ENCODE assay signal across 8 mouse cellular contexts in genomic region chr6:83156259-83156684, GRCm38 (mm10). TPM values are rescaled to one million over a fixed set of nuclear protein-coding genes. Genes with fewer than 3 reads are reported as not detected.
DNase-seq lines count a peak whose midpoint lies in the region; ATAC-seq and TF ChIP-seq lines count a peak whose summit lies in the region.

Wdr54 (minus strand) TSS chr6:83156397.
1700003E16Rik (plus strand) TSS chr6:83156404.

- DNase-seq in gastrocnemius, adult 2 months, result peak; percentile 66
- no peak for DNase-seq in gastrocnemius, postnatal 25 days
- peak; percentile 76 for DNase-seq in cerebellum, adult 11-12 months
- DNase-seq in hindbrain, embryonic 14.5 days (ENCODE audit: low spot score), result peak; percentile 84
- DNase-seq in left cerebral cortex, postnatal 14 days (ENCODE audit: low spot score in 2 of 2), result peak; percentile 78 to 82
- peak; percentile 68 to 81 for DNase-seq in right cerebral cortex, postnatal 36 days (ENCODE audit: low spot score in 2 of 2)

- intact Hi-C loops in gastrocnemius, adult 2 months (cut with DNase I), result loop anchor here (2.0 kb wide), 1 partner anchor 37 kb away; no protein-coding TSS in a partner anchor
- intact Hi-C loops in left cerebral cortex, postnatal 14 days (cut with DNase I), result loop anchor here (5.0 kb wide), 1 partner anchor 39 kb away; the partner anchor contains the start of gene Mogs

- peak; percentile 96 for ATAC-seq in forebrain, embryonic 16.5 days
- ATAC-seq in hindbrain, embryonic 14.5 days (ENCODE audit: low FRiP score), result peak; percentile 94

- H3K9ac ChIP-seq in forebrain, embryonic 16.5 days (replicated peaks; ENCODE audit: low read depth, low read length), result peak within 1 kb of the TSS; percentile 57
- peak within 1 kb of the TSS; percentile 66 for H3K9ac ChIP-seq in hindbrain, embryonic 14.5 days

- no peaks in the 10 kb centered on the region; the same call in 1 of the 2 replicates for H3K36me3 ChIP-seq in forebrain, embryonic 16.5 days (ENCODE audit: control insufficient read depth, insufficient read depth)
- no peaks in the 10 kb centered on the region for H3K36me3 ChIP-seq in hindbrain, embryonic 14.5 days (replicated peaks; ENCODE audit: control insufficient read depth, insufficient read depth)
- H3K36me3 ChIP-seq in megakaryocyte, embryonic 14.5 days (replicated peaks; ENCODE audit: low read length), result peaks cover 16% of the 10 kb centered on the region

- H3K4me2 ChIP-seq in forebrain, embryonic 16.5 days (ENCODE audit: low read length), result peak within 1 kb of the TSS; percentile 71
- H3K4me2 ChIP-seq in hindbrain, embryonic 14.5 days (replicated peaks), result peak within 1 kb of the TSS; percentile 86

- H3K4me3 ChIP-seq in gastrocnemius, adult 2 months, result peak within 1 kb of the TSS; percentile 78
- peak within 1 kb of the TSS; percentile 63 for H3K4me3 ChIP-seq in forebrain, embryonic 16.5 days (replicated peaks; ENCODE audit: low read length)
- peak within 1 kb of the TSS; percentile 61 for H3K4me3 ChIP-seq in hindbrain, embryonic 14.5 days (replicated peaks; ENCODE audit: low read length)
- H3K4me3 ChIP-seq in megakaryocyte, embryonic 14.5 days (replicated peaks), result peak within 1 kb of the TSS; percentile 93

- H3K27ac ChIP-seq in gastrocnemius, adult 2 months, result peak within 1 kb of the TSS; percentile 48; the same call in 1 of the 2 replicates
- H3K27ac ChIP-seq in forebrain, embryonic 16.5 days (ENCODE audit: low read length), result no peak within 1 kb of the TSS
- peak within 1 kb of the TSS; percentile 38; the same call in 1 of the 2 replicates for H3K27ac ChIP-seq in hindbrain, embryonic 14.5 days

- peaks cover 12% of the 10 kb centered on the region for H3K4me1 ChIP-seq in forebrain, embryonic 16.5 days (replicated peaks; ENCODE audit: control insufficient read depth, insufficient read depth, low read length)
- H3K4me1 ChIP-seq in hindbrain, embryonic 14.5 days (replicated peaks; ENCODE audit: control insufficient read depth, insufficient read depth, low read length), result peaks cover 14% of the 10 kb centered on the region
- peaks cover 34% of the 10 kb centered on the region for H3K4me1 ChIP-seq in megakaryocyte, embryonic 14.5 days

- no peak for TF ChIP-seq CTCF in gastrocnemius, adult 2 months (IDR thresholded peaks at IDR 0.05)

- under 1% methylated on average over 32 of the region's 32 CpGs for WGBS in forebrain, embryonic 16.5 days
- under 1% methylated on average over 32 of the region's 32 CpGs for WGBS in hindbrain, embryonic 14.5 days

- H3K27me3 ChIP-seq in forebrain, embryonic 16.5 days (replicated peaks; ENCODE audit: control insufficient read depth, insufficient read depth, low read length), result peaks cover 13% of the 10 kb centered on the region
- H3K27me3 ChIP-seq in hindbrain, embryonic 14.5 days (ENCODE audit: control insufficient read depth, insufficient read depth, low read length), result peaks cover 15% of the 10 kb centered on the region
- peaks cover 43% of the 10 kb centered on the region for H3K27me3 ChIP-seq in megakaryocyte, embryonic 14.5 days (replicated peaks)

- no peaks in the 10 kb centered on the region for H3K9me3 ChIP-seq in forebrain, embryonic 16.5 days (ENCODE audit: control insufficient read depth, low read length)
- no peaks in the 10 kb centered on the region for H3K9me3 ChIP-seq in hindbrain, embryonic 14.5 days (ENCODE audit: control insufficient read depth, low read length)
- no peaks in the 10 kb centered on the region for H3K9me3 ChIP-seq in megakaryocyte, embryonic 14.5 days

RNA-seq across cellular contexts. Expression of gene Wdr54, which starts in this region (rescaled TPM):
- total RNA-seq in gastrocnemius, adult 2 months (2021), result 1 to 10 TPM in 1 of 2 experiments, under 1 TPM in 1; 0.84 to 1.1 TPM
- 1 to 10 TPM; 1.2 to 1.4 TPM for total RNA-seq in gastrocnemius, postnatal 25 days (2021)
- 18.2 and 21.7 TPM in 2 replicates for polyA plus RNA-seq in forebrain, embryonic 16.5 days (2015; fragmentation: Nextera tagmentation; extraction: Ambion mirVana)
- 17.8 and 18.0 TPM in 2 replicates for polyA plus RNA-seq in hindbrain, embryonic 14.5 days (2014; fragmentation: Nextera tagmentation; extraction: Ambion mirVana)
- total RNA-seq in left cerebral cortex, postnatal 14 days (2021), result 10 to 100 TPM; 29.0 to 31.6 TPM
- 2.0 and 13.3 TPM in 2 replicates for polyA plus RNA-seq in megakaryocyte, embryonic 14.5 days (2012; ENCODE audit: insufficient read depth, low replicate concordance)

RNA-seq across cellular contexts. Expression of gene 1700003E16Rik, which starts in this region (rescaled TPM):
- total RNA-seq in gastrocnemius, adult 2 months (2021), result under 1 TPM in 1 of 2 experiments, not detected in 1; 0.11 TPM
- total RNA-seq in gastrocnemius, postnatal 25 days (2021), result not detected
- 7.8 and 9.4 TPM in 2 replicates for polyA plus RNA-seq in forebrain, embryonic 16.5 days (2015; fragmentation: Nextera tagmentation; extraction: Ambion mirVana)
- polyA plus RNA-seq in hindbrain, embryonic 14.5 days (2014; fragmentation: Nextera tagmentation; extraction: Ambion mirVana), result 7.1 and 7.5 TPM in 2 replicates
- 10 to 100 TPM; 31.4 to 32.5 TPM for total RNA-seq in left cerebral cortex, postnatal 14 days (2021)
- polyA plus RNA-seq in megakaryocyte, embryonic 14.5 days (2012; ENCODE audit: insufficient read depth, low replicate concordance), result 0.36 TPM in 1 of 2 replicates, not detected in the other

Comparison
In these comparisons a context has a peak if more than half of its experiments do, and no peak if none do; other contexts are left out.
1. RNA of gene Wdr54 (total RNA-seq): 29.0 to 31.6 TPM in left cerebral cortex, postnatal 14 days; 1.2 to 1.4 TPM in gastrocnemius, postnatal 25 days and 0.84 to 1.1 TPM in gastrocnemius, adult 2 months; every median in the first group is over 10 times any median in the second.
2. RNA of gene 1700003E16Rik (total RNA-seq): 31.4 to 32.5 TPM in left cerebral cortex, postnatal 14 days; 0.11 TPM in gastrocnemius, adult 2 months and not detected in gastrocnemius, postnatal 25 days; every median in the first group is over 10 times any median in the second.
3. Peak in every context shown above with its lines, with median percentiles within 50 percentile points of each other: H3K4me3 ChIP-seq.